Mouse (Mus musculus): ENCODE data around the gene Ptpra.

Gene Ptpra

DNA sequence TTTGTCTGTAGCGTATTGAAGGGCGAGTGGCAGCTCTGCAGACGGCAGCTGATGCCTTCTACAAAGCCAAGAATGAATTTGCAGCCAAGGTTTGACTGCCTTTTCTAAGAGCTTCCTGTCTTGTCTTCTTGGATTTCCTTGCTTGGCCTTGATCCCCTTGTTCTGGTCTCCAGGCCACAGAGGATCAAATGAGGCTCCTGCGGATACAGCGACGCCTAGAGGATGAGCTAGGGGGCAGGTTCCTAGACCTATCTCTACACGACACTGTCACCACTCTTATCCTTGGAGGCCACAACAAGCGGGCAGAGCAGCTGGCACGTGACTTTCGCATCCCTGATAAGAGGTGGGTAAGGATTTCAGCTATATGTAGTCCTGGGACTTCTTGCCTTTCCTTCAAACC, 7.9 kb upstream of the Ptpra start:
- no peak for DNase-seq (ENCODE audit: low read depth, low spot score)

DNA sequence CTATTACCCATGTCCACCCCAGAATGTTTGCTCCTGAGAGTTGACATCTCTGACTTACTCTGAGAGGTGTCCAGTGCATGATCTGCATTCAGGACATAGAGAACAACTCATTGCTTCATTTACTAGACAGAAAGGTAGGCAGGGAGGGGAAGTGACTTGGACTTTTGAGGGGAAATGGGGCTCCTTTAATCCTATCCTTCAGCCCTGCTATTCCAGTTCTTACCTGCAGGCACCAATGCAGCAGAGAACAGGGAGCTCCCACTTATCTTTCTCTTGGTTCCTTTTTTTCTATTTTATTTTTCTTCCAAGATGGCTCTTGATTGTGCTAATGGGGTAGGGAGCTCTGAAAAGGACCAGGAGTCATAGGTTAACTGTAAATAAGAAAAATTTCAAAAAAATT, 1.6 kb upstream of the Ptpra start:
- DNase-seq (ENCODE audit: low read depth, low spot score): no peak

DNA sequence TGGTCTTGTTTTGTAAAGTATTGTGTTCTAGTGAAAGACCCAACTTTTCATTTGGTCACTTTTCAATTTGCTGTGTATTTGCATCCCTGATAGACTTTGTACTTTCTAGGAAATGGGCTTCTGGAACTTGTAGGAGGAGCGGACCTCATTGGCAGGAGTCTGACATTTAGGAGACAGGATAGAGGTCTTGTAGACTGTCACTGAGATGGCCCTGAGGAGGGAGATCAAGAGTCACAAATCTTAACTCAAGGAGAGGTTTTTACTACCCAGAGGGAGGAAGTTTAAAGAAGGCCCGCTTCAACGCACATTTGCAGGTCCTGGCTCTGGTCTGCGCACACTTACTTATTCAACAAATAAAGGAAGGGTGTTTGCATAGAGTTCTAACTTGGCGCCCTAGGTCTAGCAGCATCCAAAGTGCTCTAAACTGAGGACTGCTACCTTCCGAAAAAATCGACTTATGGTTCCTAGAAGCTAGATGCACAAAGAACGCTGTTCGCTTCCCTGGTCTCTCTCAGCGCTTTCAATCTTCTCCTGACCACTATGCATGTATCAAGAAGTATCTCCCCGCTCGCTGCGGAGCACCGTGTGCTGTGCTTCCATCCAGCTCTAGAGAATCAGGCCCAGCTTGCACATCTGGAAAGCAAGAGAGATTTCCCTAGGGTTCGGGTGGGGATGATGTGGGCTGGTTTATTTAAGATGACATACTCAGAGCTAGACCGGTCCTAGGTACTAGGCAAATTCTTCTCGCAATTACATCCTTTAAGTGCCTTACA, 871 bp upstream of the Ptpra start:
- DNase-seq (ENCODE audit: low read depth, low spot score): peak; percentile 13

DNA sequence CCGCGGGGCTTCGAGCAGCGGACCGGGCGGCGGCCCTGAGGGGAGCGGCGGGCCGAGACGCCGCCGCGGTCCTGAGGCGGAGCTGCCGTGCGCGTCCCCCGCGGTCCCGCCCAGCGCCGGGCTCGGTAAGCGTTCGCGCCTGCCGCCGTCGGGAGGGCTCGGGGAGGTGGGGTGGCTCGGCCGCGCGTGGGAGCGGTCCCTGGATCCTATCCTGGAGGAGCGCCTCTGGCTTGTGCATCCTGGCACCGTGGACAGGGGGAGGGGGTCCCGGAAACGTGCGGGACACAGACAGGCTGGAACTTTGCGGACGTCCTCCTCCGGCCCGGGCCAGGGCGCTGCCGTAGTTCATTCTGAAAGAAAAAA, 337 bp downstream of the Ptpra start:
- no peak for DNase-seq (ENCODE audit: low read depth, low spot score)

DNA sequence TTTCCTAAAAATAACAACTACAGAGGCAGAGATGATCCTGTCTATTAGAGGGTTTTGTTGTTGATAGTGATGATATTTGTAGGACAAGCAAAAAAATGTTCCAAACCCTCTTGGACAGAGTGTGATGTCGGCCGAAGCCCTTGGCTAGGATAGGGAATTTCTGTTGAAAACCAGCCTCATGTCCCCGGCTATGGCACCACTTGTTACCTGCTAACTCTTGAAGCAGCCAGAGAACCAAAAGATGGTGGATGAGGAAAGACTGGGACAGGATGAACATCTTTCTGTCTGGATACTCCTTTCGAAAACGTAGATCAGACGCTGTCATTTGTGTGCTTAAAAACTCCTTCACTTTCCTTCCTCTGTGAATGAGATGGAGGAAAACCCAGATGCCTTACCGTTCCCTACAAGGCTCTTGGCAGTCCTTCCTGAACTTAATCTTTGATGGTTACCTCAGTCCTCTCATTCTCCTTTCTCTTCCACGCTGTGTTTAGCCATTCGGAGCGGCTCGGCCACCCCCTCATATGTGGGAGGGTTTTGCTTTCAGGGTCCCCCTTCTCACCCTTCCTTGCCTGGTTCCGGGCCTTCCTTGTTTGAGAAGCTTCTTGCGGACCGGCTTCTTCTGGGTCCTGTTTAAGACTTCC, 1.1 kb downstream of the Ptpra start:
- no peak for DNase-seq (ENCODE audit: low read depth, low spot score)

DNA sequence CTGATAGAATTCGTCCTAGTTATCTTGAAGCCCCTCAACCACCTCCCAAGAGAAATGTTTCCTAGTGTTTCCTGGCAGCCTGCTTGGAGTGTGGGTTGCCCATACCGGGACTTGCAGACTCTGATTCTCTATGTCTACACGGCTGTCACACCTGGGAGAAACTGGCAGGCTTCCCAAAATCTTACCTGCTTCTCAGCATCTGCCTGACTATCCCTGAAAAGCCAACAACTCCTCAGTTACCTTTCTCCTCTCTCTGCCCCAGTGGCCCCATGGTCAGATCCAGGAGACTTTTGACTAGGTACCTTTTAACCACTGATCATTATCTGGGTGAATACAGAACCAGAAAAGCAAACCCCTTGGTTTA, 1.6 kb downstream of the Ptpra start:
- DNase-seq (ENCODE audit: low read depth, low spot score): no peak

DNA sequence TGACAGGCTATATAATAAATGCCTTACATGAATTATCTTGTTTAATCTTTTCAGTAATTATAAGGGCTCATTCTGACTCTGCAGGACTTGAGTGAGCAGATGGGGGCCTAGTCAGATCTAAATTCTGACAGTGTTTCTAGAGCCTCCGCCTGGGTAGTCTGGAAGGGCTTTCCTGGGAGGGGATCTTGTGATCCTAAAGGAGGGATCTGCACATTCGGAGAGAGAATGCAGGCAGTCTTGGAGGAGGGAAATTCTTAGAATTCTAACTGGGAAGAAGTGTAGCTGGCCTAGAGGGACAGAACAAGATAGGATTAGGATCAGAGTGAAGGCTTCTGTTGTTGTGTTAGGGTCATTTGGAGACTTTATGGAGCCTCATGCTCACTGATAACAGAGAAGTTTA, 2.2 kb downstream of the Ptpra start:
- DNase-seq (ENCODE audit: low read depth, low spot score): no peak

DNA sequence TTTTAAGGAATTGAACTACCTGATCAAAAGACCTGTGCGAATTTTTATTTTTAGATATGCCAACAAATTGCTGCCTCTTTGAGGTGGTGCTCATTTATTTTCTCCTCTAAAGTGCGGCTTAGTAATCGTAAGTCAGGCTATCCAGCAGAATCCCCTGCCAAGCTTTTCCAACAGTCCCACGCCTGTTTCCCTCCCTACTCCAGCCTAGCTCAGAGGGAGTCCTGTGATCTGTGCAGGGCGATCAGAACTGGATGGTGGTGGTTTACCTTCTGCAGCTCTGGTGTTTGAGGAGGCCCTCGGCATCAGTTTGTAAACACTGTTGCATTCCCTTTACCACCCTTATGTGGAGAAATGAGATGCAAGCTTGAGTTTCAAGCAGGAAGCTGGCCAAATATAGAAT, 3.3 kb downstream of the Ptpra start:
- no peak for DNase-seq (ENCODE audit: low read depth, low spot score)

DNA sequence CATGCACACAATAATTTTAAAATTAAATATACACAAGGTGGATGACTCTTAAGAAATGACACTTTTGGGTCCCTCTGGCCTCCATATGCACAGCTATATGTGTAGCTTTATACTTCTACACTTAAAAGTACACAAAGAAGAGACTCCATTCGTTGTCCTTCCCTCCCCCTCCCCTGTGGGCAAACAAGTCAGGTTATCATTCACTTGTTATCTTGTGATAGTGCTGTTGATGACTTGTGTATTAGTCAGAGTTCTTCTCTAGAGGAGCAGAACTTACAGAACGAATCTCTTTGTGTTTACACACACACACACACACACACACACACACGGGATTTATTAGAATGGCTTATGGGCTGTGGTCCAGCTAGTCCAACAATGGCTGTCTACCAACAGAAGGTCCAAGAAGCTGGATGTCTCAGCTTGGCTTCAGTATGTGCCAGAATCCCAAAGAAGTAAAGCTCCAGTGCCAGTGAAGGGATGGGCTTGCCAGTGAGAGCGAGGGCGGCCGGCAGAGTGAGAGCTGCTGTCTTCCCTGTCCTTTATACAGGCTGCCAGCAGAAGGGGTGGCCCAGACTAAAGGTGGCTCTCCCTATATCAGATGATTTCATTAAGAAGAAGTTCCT, 4.8 kb downstream of the Ptpra start:
- no peak for DNase-seq (ENCODE audit: low read depth, low spot score)

DNA sequence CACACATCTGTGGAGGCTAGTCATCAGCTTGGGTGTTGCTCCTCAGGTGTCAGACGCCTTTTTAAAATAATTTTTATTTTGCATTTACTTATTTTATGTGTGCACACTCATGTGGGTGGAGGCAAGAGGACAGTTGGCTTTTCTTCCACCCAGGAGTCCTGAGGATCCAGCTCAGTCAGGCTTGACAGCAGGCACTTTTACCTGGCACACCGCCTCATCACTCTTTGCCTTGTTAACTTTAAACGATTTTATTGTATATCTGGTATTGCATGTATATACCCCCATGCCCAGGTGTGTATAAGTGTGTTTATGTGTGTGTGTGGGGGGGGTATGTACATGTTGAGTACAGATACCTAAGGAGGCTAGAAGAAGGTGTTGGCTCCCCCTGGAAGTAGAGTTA, 7.8 kb downstream of the Ptpra start:
- DNase-seq (ENCODE audit: low read depth, low spot score): no peak

DNA sequence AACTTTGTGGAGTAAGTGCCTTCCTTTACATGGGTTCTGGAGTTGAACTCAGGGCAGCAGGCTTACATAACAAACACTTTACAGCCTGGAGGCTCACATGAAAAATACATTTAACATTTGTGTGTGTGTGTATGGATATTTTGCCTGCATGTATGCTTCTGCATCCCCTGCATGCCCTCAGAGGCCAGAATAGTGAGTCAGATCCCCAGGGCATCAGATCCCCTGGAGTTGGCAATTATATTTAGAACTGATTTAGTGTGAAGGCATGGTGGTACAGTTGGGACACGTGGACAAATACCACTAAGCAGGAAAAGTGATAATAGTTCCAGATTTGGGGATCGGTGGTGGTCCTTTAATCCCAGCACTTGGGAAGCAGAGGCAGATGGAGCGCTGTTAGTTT, 9.5 kb downstream of the Ptpra start:
- DNase-seq (ENCODE audit: low read depth, low spot score): no peak

DNA sequence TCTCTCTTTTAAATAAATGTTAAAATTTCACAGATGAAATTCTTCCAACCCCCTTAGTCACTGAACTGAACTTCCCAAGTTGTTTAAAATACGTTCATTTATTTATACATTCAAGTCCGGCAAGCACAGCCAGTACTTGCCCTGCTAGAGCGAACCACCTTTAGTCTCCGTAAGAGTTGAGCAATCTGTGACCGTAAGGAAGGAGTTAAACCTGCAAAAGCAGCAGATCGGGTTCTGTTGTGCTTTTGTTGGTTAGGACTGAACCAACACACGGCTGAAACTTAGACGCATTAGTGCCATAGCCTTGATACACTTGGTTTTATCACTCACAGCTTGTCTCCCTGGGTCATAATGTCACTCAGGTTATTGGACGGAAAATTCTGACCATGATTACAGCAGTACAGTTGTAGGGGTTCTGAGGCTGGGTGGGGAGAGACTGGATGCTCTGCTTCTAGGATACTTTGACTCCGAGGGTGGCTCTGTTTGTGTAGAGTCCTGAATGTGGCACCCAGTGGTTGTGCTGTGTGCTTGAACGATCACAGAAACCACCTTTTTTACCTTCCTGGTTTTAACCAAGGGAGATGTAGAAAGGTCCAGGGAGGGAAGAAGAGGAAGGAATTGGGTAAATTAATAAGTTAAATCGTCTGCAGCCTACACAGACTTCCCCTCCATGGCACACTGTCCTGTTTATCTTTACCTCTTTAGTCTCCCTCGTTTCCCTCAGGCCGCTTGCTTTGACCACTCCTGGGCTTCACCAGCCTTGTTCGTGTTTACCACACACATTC, 11.4 kb downstream of the Ptpra start:
- DNase-seq (ENCODE audit: low read depth, low spot score): no peak

DNA sequence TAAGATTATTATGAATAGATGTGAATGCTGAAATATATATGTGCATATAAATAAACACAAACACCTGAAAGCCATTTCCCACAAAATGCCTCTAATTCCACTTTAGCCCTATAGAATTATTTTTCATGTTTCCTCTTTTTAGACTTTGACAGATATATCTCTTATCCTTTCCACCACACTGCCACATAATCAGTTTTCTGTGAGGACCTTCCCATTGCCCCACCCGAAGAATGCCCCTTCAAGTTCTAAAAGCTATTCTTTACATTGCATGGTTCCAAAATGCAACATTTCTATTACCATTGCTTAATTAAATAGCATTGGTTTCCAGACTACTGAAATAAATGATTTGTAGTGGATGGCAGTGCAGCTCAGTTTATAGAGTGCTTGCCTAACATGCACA, 16.4 kb downstream of the Ptpra start:
- no peak for DNase-seq (ENCODE audit: low read depth, low spot score)

DNA sequence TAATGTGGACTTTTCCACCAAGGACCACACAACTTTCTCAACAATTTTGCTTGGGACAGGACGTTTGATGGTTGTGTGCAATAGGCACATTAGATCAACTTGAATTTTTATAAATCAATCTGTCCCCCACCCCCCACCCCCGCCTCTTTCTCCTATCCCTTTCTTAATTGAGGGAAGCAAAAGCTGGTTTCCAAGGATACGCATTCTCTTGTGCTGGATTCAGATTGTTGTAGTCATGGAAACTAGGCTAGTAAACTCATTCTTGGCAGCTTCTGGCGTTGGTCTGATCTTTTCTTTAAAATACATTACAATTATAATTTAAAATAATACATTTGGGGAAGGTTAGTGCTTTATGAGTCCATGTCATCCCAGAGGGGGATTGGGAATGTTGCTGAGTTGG, 19.3 kb downstream of the Ptpra start:
- DNase-seq (ENCODE audit: low read depth, low spot score): no peak

DNA sequence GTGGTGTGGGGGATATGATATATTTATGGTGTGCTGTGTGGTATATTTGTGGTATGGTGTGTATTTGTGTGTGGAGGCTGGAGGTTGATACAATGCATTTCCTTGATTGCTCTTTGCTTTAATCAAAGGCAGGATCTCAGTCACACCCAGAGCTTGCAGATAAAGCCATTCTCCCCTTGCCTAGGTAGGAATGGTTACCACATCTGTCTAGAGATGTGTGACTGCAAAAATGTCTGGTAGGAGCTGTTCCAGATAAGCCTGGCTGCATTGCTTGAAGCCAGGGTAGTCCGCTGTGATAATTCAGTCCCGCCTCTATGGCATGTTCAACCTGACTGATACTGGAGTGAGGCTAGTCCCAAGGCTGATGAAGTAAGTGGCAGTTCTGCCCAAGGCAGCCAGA, 19.9 kb downstream of the Ptpra start:
- DNase-seq (ENCODE audit: low read depth, low spot score): no peak

DNA sequence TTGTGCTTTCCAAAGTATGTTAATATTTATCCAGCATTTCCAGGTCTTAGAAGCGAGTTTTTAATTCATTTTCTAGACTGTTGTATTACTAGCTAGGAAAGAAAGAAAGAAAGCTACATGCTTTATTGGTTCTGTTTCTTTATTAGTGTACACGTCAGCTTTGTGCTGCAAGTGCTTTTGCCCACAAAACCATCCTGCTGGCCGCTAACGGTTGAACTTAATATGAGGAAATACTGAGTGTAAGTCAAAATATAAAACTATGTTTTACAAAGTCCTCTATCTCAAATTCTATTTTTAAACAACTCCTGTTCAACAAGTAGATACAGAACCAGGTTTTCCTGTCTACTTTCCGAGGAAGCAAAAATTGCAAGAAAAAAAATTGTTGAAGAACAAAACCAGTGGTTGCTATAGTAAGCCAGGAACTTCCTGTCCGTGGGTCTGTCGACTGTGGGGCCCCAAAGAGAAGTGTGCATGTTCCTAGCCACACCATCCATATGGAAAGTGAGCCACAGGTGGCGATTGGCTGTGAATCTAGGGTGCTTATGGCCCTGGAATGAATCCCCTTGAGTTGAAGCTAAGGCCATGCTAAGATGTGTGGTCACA, 22.9 kb downstream of the Ptpra start:
- DNase-seq (ENCODE audit: low read depth, low spot score): no peak

DNA sequence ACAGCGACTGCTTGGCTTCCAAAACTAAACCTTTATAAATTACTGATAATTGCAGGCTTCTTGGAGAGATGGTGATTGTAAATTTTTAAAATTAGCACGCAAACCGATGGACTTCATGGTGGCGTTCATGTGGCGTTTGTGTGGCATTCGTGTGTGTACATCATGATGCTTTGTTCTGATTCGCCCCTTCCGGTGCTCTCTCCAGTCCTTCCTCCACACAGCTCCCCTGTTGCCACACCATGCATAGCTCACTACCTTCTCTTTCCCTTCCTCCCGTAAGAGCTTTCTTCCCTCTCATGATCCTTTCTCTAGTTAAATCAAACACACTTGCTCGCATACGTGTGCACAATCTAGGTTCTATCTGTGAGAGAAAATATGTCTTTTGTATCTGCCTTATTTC, 25.7 kb downstream of the Ptpra start:
- no peak for DNase-seq (ENCODE audit: low read depth, low spot score)

DNA sequence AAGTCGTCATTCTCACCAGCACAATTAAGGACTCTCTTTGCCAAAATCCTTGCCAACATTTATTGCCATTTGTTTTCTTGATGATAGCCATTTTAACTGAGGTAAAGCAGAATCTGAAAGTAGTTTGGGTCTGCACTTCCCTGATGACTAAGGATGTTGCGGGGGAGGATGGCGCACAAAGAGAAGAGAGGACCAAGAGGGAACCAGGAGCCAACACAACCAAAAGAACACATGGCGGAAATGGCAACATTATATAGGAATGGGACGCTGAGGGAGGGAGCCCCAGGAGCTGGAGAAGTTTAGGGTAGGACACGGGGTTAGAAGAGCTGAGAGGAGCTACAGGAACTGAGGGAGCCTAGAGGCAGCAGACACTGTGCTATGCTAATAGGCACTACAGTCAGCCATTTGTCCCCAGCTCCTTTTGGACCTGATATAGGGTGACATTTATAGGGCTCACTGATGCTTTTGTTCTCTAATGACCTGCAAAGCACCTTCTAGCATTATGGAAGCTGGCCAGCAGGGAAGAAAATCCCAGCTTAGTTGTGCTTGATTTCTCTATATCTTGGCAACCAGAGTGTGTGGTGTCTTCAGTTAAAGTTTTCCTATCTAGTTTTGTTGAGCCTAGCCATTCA, 26.7 kb downstream of the Ptpra start:
- no peak for DNase-seq (ENCODE audit: low read depth, low spot score)

DNA sequence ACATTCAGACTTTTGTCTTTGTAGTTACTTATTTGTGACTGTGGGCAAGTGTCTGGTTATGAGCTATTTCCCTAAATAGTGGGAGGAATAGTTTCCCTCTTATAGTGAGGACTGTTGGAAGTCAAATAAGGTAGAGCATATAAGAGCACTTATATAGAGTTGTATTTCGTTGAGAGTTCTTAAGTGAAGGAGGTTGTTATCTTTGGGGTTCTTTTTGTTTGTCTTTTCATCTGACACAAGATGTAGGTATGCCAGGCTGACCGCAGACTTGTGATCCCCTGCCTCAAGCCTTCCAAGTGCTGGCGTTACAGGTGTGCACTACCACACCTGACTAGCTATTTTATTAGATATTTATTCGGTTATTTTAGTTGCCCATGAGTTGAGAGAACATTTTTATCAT, 32.1 kb downstream of the Ptpra start:
- no peak for DNase-seq (ENCODE audit: low read depth, low spot score)

DNA sequence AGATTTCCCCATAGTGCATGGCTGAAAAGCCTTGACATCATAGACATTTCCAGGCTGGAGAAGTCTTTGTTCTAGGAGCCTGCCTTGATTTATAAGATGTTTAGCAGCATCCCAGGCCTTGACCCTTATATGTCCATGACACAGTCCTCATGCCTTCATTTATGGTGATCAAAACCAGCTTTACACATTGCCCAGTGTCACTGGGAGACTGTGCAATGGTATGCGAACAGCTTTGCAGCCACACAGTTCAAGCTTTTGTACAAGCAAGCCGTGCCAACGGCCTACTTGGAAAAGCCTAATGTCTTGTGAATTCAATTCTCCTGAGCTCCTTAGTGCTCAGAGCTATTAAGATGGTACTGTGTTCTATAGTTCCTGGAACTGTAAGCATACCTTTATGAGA, 32.6 kb downstream of the Ptpra start:
- no peak for DNase-seq (ENCODE audit: low read depth, low spot score)

DNA sequence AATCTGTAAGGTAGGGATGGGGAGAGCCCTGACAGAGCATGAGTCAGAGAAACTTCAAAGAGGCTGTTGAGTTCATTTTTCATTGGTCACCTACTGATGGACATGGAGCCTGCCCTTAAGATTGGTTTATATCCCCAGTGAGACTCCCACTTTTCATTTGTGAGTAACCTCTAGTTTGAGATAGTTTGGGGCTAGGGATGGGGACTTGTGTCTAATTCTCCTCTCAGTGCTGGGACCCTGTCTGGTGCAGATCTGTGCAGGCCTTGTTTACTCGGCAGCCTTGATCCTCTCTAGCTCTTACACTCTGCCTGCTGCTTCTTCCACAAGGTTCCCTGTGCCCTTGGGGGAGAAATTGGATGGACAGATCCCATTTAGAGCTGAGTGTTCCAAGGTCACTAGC, 34.1 kb downstream of the Ptpra start:
- no peak for DNase-seq (ENCODE audit: low read depth, low spot score)

DNA sequence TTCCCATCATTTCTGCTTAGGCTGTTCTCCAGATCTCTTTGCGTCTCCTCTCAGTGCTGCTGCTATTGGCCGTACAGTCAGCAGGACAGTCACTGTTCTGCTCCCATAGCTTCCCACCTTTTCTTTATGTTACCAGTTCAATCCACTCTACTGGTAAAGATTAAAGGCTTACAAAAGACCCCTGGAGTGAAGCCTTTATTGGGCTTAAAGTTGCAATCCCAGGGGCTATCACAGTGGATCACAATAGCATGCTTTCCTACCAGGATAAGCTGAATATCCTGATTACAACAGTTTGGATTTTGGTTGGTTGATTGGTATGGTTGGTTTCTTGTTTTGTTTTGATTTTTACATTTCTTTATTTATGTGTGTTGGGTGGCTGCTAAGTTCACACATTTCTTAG, 37.9 kb downstream of the Ptpra start:
- DNase-seq (ENCODE audit: low read depth, low spot score): no peak
